Mouse (Mus musculus) cortical plate, adult 2 months (tissue): Measurements from ENCODE around the gene Rfx6.

Source experiments
- CTCF ChIP-seq: fragments of 200-500 bp; IDR thresholded peaks from 2 replicates; pipeline ENCODE4 v1.5.1; 2011; ENCODE audit warnings: mild to moderate bottlenecking, control low read depth, low read length; ENCODE audit not compliant: insufficient read depth; ENCODE audit errors: extremely low read depth
- POLR2A ChIP-seq: fragments of 200-500 bp; IDR thresholded peaks from 2 replicates; pipeline ENCODE4 v1.6.1; 2011; ENCODE audit warnings: mild to moderate bottlenecking, low read length, control low read depth; ENCODE audit not compliant: insufficient read depth; ENCODE audit errors: extremely low read depth

- TF ChIP-seq POLR2A (no peak), CTCF (no peak)
Observed at GRCm38 (mm10) chr10:51677548-51678250, at the start of gene Rfx6.
